Mouse (Mus musculus) lung, postnatal 4 days (tissue): ENCODE results near the gene Stpg3.

Experiments
- DNase-seq, 2 experiments: peaks; one replicate each; pipeline ENCODE4 v3.0.0; 2021

Stpg3 gene

DNA sequence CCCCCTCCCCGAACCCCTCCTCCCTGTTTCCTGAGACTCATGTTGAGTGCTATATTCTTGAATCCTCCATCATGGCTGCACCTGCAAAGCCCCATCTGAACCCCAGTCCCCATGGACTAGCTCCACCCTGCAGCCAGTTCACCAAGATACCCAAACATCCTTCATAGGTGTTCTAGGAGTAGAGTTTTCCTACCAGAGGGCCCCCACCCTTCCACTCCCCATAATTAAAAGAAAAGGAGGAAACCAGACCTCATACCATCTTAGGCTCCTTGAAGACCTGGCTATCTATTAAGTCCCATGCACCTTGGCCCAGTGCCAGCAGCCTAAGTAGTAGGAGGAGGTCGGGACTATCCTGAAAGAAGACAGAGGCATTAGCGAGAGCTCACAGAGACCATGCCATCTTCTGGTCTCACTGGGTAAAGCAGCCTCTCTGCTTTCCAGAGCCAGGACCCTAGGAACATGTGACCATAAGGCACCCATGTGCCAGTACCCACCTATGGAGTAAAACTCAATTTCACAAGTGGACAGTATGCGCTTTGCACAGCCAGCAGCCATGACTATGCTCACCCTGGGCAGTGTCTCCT, 10.7 kb downstream of the Stpg3 start:
- DNase-seq, result no peak

DNA sequence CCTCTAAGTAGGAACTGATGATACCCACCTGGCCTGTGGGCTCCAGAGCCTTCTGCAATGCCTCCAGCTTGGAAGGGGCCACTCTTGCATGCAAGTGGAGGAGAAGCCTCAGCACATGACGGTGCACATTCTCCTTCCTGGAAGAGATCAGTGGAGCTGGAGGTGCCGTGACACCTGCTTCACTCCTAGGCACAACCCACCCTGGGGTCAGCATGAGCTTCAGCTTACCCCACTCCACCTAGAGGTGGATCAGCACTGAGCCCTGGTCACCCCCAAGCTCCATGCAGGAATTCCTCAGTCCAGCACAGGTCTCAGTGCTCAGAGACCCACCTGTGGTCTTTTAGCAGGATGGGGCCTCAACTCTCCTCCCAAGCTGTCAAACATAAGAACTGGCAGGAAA, 13.8 kb downstream of the Stpg3 start:
- no peak for DNase-seq

DNA sequence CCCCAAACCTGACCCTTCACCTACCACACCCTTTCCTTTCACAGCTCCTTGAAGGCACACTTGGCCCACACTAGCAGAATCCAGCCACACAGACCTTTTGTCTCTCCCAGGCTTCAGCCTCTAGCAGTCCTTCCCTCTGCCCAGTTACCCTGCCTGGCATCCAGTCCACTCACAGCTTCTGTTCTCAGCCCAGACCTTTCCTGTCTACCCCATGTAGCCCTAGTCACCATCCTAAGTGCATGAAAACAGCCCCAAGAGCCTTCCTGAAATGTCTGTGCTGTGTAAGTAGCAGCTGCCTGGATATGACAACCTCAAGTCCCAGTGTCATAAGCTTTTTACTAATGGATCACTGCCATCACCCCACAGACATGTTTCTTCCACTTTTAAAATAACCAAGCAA, 16.5 kb downstream of the Stpg3 start:
- no peak for DNase-seq

DNA sequence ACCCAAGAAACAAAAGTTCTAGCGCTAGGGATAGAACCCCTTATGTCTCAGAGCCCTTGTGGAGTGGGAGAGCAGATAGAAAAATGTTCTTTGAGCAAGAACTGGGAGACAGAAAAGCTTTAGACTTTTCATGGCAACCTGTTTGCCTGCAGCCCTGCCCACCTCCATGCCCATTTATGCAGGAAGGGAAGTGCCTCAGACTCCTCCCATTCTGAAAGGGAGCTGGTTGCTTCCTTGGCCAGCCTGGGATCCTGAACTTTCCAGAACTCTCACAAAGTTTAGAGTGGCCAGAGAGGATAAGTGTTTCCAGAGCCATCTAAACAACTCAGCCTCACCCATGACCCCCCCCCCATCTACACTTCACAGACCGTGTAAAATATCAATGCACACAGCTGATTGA, 17.2 kb downstream of the Stpg3 start:
- peak in 1 of 2 experiments; percentile 40 for DNase-seq

DNA sequence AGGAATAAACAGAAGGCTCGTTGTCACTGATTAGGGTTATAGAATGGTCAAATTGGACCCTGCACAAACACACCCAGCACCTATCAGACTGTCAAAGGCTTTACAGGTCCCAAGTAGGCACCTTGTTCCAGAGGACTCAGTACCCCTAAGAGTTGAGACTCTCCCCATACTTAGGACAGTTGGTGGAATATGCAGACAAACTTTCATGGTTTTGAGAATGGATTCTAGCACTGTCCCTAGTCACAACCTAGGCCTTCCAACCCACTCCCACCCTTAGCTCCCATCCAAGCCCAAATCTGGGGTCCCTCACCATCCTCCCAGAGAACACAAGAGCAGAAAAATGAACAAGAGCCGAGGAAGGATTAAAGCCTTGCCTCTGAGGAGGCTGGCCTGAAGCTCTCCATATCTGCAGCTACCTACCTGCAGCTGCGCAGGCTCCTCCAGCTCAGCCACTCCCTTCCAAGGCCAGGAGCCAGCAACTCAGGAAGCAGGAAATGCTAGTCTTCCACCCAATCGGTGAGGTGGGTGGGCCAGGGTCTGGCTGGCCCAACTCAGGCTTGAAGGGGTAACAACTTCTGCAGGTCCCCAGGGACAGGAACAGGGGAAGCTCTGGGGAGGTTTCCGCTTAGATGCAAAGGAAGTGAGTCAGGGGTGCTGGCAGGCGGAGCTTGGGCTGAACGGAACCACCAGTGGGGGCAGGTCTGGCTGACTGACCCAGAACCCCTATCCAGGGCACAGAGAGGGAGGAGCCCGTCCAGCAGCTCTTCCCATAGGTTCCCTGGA, 18.1 kb downstream of the Stpg3 start, which contains the start of gene Tor4a:
TSS of gene Tor4a (minus strand) at position 715 of the 783 bp plus-strand sequence.
- peak; percentile 90 to 94 for DNase-seq

DNA sequence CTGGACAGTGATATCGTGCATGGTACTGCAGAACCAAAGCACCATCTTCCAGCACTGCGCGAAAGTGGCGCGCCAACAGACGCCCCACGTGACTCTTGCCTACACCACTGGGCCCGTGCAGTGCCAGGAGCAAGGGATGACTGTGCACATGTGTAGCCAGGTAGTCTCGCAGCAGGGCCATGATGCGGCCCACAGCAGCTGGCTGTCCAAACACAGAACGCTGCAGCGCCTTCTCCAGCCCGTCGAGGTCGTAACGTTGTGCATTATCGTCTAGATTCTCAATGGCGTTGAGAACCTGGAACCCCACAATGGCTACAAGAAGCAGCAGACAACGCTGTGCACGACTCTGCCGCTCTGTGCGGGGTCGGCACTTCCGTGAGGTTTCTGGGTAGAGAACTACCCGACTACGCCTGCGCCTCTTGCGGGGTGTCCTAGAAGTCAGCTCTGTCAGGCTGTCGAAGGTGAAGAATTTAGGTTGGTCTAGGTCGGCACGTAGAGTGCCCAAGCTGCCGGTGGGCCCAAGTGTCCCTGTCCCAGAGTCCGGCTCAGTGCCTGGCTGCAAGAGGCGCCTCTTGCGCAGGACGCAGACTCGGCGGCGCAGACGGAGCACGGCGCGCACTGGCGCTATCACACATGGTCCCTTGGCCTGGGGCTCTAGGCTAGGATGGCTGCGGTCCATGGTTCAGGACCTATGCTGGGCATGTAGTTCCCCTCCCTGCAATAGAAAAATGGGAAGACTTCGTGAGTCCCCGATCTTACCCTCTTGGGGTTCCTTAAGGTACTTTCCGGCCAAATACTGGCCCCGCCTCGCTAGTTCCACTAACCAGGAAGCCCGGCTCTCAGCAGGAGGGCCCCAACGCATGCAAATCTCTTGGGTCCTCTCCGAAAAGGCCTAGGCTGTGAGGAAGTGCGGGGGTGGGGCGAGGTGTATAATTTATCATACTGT, 19.0 kb downstream of the Stpg3 start:
- peak; percentile 80 to 84 for DNase-seq

DNA sequence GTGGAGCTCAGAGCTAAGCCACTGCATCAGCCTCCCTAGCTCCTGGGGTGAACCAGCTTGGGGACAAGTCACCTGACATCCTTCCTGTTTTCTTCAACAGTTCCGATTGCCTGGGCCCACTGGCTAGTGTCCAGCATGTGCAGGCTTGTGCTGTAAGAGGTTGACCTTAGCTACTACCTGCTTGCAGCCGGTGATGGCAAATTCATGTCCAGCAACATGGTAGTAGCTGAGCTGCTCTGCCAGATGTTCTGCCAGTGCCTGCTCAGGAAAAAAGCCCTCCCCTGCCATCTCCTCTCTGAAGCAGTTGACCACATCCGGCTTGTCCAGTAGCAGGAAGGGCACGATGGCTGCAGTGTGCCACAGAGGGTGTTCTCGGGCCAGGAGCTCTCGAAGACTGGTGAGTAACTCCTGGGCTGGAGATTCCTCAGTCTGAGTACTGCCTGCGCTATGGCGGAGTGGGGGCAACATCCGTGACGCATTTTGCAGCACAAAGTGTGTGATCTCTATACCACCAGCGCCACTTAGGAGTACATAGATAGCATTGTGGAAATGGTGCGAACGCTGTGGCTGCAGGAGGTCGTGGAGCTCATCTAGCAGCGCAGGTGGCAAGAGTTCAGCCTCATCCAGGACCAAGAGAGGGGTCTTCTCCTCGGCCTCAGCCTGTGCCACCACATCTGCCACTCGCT, 19.8 kb downstream of the Stpg3 start:
- DNase-seq, result peak; percentile 40 to 46

DNA sequence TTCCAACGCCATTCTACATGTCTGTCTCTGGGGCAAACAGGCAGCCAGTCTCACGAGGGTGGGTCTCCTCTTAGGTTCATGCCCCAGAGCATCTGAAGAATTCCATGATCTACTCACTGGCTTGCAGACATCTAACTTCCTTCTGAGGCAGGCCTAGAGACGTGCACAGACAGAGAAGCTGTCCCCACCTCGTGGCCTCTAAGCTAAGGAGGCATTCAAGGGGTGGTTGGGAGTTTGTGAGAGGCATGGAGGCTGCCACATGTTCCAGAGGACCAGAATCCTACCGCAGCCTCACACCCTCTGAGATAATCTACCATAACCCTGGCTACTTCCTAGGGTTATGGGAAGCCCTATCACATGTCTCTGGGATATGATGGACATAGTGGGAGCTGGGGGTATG, 20.4 kb downstream of the Stpg3 start:
- DNase-seq, result no peak

DNA sequence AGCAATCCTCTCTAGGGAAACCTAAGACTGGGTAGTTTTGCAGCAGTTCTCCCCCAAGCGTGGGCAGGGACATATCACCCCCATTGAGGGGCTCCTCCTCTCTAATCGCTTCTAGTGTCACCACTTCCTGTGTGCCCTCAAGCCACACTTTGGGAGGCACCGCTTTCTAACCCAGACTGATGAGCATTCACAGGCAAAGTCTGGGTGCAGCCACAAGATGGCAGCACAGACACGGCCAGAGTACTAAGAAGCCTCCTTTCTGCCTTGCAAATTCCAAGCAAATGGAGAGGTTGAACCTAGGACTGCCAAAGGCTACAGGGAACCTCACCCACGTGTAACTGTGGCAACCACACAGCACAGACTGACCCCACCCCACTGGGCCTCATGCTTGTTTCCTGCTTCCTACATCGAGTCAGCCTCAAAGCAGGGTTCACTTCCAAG, 21.1 kb downstream of the Stpg3 start:
- DNase-seq, result peak; percentile 89 to 90

DNA sequence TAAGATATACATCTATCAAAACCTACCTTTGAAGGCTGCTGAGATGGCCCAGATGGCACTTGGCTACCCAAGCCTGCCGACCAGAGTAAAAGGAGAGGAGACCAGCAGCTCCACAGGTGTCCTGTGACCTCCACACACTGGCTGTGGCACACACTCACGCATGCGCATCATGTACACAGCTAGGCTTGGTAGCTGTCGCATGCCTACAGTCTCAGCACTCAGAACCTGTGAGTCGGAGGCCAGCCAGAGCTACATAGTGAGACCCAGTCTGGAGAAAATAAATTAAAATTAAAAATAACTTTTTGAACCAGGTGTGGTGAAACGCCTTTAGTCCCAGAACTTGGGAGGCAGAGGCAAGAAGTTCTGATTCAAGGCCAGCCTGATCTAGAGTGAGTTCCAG, 26.6 kb downstream of the Stpg3 start:
- no peak for DNase-seq

DNA sequence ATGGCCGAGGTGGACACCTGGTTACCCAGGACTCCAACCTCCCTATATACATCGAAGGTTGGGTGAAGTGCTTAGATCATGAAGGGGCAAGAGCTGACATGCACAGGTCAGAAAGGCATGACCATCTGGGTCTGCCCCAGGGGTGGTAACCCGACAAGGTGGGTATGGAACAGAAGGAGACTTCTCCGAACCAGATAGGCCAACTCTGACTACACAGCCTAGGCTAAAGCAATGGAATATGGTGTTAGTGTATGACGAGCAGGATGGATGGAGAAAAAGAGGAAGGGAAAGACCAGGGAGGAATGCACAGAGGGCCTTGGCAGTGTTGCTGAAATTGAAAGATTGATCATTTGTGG, 27.9 kb downstream of the Stpg3 start:
- DNase-seq, result no peak

DNA sequence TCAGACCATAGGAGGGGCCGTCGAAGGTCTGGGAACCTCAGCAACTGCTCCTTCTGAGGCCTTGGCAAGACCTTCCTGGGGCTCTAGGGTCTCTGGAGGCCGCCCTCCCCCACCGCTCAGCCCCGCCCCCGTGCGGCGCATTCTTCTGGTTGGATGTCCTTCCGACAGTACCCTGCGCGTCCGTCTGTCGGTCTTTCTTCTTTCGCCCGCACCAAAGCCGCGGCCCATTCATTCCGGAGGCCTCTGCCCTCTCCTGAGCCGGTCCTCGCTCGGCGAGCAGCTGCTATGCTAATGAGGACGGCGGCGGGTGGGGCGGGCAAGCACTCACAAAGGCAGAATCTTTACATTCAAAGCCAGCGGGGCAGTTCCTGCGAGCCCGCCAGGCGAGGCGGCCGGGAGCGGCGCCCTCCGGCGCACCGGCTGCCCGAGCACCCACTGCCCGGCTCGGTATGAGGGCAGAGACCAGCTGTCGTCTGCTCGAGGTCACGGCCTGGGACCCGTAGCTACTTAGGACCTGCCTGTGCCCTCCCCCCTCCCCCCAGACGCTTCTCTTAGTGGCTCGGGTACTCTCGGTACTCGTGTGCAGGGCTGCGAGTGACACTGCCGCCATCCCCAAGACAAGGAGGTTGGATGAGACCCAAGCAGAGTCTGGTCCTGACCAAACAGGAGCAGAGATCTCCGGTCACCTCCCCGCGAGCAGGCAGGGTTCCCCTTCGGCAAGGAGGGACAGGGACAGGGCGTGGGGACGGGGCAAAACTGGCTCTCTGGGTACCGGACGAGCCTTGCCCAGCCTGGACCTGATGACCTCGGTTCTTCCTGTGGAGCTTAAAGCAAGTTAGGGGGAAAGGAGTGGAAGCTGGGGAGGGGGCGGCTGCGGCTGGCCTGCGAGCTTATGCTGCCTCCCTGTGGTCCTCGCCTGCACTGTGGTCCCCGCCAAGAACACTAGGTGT, 28.5 kb downstream of the Stpg3 start:
- peak; percentile 77 to 82 for DNase-seq

DNA sequence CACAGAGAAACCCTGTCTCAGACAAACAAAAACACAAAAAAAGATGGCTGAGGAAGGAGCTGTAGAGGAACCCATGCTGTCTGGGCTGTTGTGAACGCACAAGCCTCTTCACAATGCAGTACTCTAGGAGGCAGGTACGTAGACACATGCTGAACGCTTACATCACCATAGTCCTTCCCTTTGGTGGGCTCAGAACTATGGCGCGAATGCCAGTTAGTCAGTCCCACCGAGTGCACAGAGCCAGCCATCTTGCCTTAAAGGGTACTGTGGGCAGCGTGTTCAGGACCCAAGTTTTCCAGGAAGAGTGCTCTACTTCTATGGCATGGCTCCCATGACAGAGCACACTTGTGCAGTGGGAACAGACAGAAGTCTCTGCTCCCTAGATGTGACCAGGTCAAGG, 29.9 kb downstream of the Stpg3 start:
- DNase-seq, result no peak

DNA sequence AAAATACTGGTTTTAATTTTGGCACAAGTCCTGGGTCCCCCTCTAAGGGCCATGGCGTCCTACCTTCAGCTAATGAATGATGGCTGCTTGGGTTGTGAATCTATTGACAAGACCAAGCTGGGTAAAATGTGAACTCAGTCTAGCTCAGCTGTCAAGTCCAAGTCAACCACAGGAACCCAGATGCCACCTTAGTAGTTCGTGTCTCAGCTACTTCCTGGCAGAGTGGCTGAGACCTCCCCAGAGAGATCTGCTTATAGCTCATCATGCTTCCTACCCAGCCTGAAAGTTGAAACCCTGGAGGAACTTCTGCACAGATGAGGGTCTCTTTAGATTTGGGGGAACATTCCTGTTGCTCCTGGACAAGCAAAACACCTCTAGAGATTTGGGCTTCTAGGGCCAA, 31.1 kb downstream of the Stpg3 start:
- peak in 1 of 2 experiments; percentile 17 for DNase-seq

DNA sequence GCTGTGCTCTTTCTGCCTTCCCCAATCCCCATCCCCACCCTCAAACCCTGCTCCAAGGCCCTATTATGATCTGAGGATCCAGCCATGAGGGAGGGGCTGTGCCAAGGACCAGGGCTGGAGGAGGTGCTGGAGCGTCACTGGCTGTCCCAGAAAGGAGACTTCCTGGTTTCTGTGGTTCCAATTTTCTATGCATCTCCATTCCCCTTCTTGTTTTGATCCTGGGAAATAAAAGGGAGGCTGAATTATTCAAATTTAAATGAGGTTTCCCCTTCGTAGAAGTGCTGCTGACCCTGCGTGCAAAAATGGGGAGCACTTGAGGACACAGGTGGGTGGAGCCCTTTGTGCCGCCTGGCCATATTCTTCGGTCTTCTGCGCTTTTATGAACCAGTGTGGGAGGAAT, 31.8 kb downstream of the Stpg3 start:
- no peak for DNase-seq

DNA sequence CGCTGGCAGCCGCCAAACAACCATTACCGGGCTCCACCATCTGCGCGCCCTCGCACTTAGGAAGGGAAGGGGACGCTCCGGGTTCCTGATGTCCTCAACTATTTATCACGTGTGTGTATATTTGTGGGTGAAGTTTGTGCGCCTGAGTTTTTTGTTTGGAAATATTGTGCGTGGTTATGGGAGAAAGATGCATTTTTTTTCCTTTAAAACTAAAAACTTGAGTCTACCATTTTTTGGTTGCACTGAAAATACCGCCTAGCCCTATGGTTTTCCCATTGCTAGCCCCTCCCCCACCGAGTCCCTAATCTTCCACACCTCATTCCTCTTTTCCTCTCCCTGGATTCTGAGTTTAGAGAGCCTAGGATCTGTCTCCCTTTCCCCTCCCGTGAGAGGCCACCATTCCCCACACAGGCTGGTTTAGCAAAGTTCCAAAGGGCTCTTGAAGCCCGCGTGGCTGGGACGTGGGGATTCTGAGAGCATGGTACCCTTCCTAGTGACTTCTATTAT, 32.5 kb downstream of the Stpg3 start:
- DNase-seq, result peak in 1 of 2 experiments; percentile 14

DNA sequence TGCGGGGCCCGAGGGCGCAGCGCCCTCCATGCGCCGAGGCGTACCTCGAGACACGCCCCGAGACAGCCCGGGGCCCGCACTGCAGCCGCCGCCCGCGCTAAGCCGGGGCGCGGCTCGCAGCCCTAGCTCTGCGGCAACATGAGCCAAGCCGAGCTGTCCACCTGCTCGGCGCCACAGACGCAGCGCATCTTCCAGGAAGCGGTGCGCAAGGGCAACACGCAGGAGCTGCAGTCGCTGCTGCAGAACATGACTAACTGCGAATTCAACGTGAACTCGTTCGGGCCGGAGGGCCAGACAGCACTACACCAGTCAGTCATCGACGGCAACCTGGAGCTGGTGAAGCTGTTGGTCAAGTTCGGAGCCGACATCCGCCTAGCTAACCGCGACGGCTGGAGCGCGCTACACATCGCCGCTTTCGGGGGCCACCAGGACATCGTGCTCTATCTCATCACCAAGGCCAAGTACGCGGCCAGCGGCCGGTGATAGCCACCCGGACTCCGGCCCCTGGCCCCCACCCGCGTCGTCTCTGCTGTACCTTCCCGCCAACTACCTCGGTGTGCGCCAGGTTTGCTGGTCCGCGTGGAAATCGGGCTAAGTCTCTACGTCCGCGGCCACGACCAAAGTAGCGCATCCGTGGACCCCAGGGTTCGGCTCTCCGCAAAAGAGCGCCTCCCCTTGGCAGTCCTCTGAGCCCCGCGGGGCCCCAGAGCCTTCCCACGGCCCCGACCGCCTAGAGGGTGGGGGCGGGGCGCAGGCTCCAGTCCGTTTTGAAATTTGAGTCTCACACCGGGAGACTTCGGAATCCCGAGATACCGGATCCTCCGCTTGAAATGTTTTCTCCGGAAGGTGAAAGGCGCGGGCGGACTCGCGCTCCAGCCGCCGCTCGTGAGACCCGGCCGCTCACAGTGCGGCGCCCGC, 33.2 kb downstream of the Stpg3 start:
- DNase-seq, result peak; percentile 63 to 64

DNA sequence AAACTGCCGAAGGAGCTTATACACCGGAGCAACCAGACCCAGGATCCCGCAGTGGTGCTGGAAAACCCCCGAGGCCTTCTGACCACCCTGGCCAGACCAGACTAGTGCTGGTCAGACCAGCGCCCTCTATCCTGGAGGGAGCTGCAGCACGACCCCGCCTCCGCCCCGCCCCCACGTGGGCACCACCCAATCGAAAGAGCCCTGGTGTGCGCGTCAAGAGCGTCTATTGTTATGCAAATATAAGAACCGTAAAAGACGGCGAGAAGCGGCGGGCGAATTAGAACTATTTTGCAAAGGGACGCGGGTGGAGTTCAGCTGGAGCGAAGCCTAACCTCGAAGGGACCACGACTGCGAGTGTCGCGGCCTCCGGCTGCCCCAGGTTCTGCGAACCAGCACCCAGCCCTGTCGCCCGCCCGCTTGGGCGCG, 33.9 kb downstream of the Stpg3 start, which contains the start of gene Nrarp:
TSS of gene Nrarp (plus strand) at position 281 of the 426 bp plus-strand sequence.
- DNase-seq, result peak; percentile 96

DNA sequence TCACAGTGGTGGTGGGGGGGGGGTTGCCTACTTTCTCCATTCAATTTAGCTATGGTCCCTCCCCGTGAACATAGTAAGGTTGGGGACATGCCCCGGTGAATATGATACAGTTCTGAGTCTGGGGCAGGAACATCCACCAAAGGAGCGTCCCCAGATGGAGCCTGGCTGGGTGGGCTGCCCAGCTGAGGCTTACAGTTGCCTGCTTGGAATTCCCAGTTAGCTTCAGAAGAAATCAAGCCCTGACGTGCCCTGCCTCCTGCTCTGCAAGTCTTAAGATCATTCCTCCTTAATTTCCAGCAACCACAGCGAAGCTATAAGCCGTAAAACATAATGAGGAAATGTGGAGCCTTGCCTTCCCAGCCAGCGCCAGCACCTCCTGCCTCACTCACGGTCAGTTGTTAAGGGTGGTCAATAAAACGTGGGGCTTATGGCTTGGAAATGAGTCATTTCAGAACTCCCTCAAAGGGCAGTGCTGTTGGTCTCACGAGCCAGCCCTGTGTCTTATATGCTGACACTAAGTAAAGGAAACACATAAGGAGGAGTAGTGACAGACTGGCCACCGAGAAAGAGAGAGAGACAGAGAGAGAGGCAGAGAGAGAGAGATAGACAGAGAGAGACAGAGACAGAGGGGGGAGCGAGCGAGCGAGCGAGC, 34.7 kb downstream of the Stpg3 start:
- no peak for DNase-seq
